Mouse (Mus musculus): ENCODE measurements around the gene Gpnmb. TPM values are rescaled to one million over a fixed set of nuclear protein-coding genes. Genes with fewer than 3 reads are reported as not detected.

The Gpnmb gene
- polyA plus RNA-seq, 1 experiment from 2014 or later, result 46,211 TPM

DNA sequence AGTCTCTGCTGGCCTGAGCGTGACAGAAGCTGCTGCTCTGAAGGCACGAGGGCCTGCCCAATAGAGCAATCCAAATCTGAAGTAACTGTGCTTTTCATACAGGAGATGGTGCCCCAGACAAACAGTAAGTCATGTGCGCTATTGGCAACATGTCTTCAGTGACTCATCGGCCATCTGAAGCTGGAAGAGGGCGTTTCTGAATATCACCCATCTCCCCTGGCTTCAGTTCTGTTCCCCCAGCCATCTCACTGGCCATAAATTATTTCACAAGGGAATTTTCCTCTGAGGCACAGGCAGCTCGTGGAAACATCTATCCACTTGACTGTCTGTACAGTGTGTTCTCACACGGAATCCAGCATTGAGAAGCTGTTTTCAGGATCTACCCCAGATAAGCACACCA is 60.1 kb downstream of the Gpnmb start:
- no peak overlapping the region for H3K4me3 ChIP-seq (ENCODE audit: inconsistent target)
- H3K79me2 ChIP-seq (ENCODE audit: inconsistent target), result no peaks in the 10 kb centered on the region
- H3K36me3 ChIP-seq (ENCODE audit: inconsistent target), result peaks cover under 1% of the 10 kb centered on the region; the same call in 1 of the 2 replicates
- no peak overlapping the region for H3K27ac ChIP-seq
- WGBS (ENCODE audit: missing documents), result 93% methylated on average over 6 of the region's 7 CpGs

- Histone ChIP-seq H3K36me3 (ENCODE audit: inconsistent target) (no peaks in the 10 kb centered on the region), H3K79me2 (ENCODE audit: inconsistent target) (no peaks in the 10 kb centered on the region), H3K27ac (no peak overlapping the region), H3K4me3 (ENCODE audit: inconsistent target) (no peak overlapping the region)
- 91% methylated on average over 13 of the region's 13 CpGs for WGBS (ENCODE audit: missing documents)
Observed at GRCm38 (mm10) chr6:49096933-49097461, 60.7 kb downstream of the Gpnmb start.

DNA sequence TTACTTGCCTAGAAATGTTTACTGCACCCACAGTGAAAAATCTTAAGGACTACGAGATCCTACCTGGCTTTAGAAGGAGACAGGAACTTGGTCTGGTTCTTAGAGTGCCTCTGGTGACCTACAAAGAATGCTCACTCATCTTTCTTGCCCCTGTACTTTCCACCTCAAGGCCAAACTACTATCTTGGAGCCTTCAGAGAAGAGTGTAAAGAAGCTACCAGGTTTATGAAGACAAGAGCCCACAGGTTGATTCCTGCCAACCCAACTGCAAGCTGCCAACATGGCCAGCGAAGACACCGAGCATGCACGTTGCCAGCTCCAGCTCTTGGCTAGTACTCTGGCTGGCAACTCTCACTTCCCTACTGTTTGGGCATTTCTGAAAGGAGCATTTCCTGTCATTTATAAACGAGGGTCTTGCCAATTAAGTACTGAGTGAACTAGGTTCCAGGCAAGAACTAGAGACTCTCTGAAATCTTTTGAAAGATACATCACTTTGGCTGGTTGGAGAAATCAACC is 61.3 kb downstream of the Gpnmb start:
- Histone ChIP-seq H3K27ac (no peak overlapping the region), H3K79me2 (ENCODE audit: inconsistent target) (no peaks in the 10 kb centered on the region), H3K4me3 (ENCODE audit: inconsistent target) (no peak overlapping the region), H3K36me3 (ENCODE audit: inconsistent target) (no peaks in the 10 kb centered on the region)
- 71% methylated on average over 5 of the region's 5 CpGs for WGBS (ENCODE audit: missing documents)

DNA sequence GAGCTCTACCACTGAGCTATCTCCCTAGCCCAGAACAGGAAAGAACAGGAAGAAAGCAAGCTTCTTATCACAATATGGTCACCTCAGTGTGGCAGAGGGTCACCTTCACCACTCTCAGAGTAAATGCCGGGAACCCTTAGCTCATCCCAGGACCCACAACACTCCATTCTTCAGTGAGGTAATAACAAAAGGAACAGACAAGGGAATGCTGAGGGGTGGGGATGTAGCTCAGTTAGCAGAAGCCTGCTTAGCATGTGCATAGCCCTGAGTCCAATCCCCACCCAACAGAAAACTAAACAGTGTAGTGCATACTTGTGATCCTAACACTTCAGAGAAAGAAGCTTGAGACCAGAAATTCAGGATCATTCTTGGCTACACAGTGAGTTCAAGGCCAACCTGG is 62.7 kb downstream of the Gpnmb start:
- Histone ChIP-seq H3K79me2 (ENCODE audit: inconsistent target) (no peaks in the 10 kb centered on the region), H3K4me3 (ENCODE audit: inconsistent target) (no peak overlapping the region), H3K36me3 (ENCODE audit: inconsistent target) (no peaks in the 10 kb centered on the region), H3K27ac (no peak overlapping the region)
- WGBS (ENCODE audit: missing documents), result 100% methylated on average over 1 of the region's 1 CpGs

DNA sequence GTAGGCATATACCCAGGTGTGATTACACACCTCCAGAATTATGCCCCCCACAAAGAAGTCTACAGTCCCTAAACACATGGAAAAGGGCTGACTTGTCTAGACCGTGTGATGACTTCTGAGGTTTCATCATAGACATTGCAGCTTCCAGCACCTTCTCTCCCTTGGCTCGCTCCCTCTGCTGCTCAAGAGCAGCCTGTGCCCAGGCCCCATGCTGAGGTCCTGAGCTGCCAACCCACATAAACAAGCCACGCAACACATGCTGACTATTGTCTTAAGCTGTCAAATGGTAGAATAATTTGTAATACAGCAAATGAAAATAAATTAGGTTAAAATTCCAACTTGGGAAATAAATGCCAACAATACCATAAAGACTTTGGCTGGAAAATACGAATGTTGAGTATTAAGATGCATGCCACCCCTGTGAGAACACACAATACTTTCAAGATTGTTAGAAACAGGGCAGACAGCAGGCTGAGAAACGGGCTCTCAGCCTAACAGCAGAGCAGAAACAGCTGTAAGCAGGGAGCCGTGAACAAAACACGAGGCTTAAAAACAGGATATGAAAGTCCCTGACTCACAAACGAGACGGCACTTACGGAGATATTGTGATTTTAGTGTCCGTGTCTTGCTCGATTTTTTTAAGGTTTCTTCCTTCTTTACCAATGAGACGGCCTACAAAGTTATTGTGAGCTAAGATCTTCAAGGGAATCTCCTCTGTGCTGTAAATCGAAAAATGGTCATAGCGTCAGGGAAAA is 70.6 kb downstream of the Gpnmb start:
- Histone ChIP-seq H3K36me3 (ENCODE audit: inconsistent target) (no peaks in the 10 kb centered on the region), H3K79me2 (ENCODE audit: inconsistent target) (no peaks in the 10 kb centered on the region), H3K27ac (no peak overlapping the region), H3K4me3 (ENCODE audit: inconsistent target) (no peak overlapping the region)
- 66% methylated on average over 15 of the region's 15 CpGs for WGBS (ENCODE audit: missing documents)

DNA sequence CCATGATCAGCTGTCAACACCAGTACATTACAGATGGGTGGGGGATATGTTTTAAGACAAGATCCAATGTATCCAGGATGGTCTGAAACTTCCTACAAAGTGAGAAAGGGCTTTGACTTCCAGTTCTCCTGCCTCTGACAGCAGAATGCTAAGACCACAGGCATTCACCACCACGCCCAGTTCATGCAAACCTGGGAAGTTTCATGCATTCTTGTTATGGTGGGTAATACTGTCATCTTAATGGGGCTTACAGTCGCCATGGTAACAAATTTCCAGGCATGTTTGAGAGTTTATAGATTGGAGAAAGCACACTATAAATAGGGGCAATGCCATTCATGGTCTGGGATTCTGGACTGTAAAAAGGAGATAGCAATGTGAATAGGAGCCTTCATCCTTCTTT is 72.8 kb downstream of the Gpnmb start:
- no peak overlapping the region for H3K27ac ChIP-seq
- H3K36me3 ChIP-seq (ENCODE audit: inconsistent target), result no peaks in the 10 kb centered on the region
- H3K79me2 ChIP-seq (ENCODE audit: inconsistent target), result no peaks in the 10 kb centered on the region
- no peak overlapping the region for H3K4me3 ChIP-seq (ENCODE audit: inconsistent target)
- 81% methylated on average over 2 of the region's 2 CpGs for WGBS (ENCODE audit: missing documents)

- no peak overlapping the region for H3K27ac ChIP-seq
- H3K36me3 ChIP-seq (ENCODE audit: inconsistent target), result no peaks in the 10 kb centered on the region
- no peak overlapping the region for H3K4me3 ChIP-seq (ENCODE audit: inconsistent target)
- H3K79me2 ChIP-seq (ENCODE audit: inconsistent target), result no peaks in the 10 kb centered on the region
- WGBS (ENCODE audit: missing documents), result 91% methylated on average over 7 of the region's 7 CpGs
Observed at GRCm38 (mm10) chr6:49113895-49114294, 77.5 kb downstream of the Gpnmb start.

GRCm38 (mm10) chr6:49114457-49114856 is 78.1 kb downstream of the Gpnmb start:
- Histone ChIP-seq H3K4me3 (ENCODE audit: inconsistent target) (no peak overlapping the region), H3K27ac (no peak overlapping the region), H3K36me3 (ENCODE audit: inconsistent target) (no peaks in the 10 kb centered on the region), H3K79me2 (ENCODE audit: inconsistent target) (no peaks in the 10 kb centered on the region)
- 94% methylated on average over 6 of the region's 6 CpGs for WGBS (ENCODE audit: missing documents)

DNA sequence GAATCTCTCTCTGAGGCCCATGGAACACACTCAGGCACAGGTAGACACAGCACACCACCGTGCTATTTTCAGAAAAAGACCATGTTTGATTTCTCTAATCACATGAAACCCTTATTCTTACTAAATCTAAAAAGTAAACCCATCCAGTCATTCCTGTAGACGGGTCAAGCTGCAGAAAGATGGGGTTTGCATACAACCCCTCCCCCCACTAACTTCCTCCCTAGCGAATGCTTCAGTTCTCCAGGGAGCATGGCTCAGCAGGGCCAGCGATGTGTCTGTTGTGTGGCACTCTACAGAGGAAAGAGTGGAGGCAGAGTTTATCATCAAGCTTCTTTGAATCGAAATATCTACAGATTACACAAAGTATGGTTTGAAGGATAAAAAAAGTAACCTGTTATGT is 79.2 kb downstream of the Gpnmb start:
- no peak overlapping the region for H3K4me3 ChIP-seq (ENCODE audit: inconsistent target)
- H3K27ac ChIP-seq, result no peak overlapping the region
- 63% methylated on average over 5 of the region's 5 CpGs for WGBS (ENCODE audit: missing documents)
- no peaks in the 10 kb centered on the region for H3K36me3 ChIP-seq (ENCODE audit: inconsistent target)
- no peaks in the 10 kb centered on the region for H3K79me2 ChIP-seq (ENCODE audit: inconsistent target)

GRCm38 (mm10) chr6:49116241-49116640 is 79.9 kb downstream of the Gpnmb start:
- Histone ChIP-seq H3K4me3 (ENCODE audit: inconsistent target) (no peak overlapping the region), H3K27ac (no peak overlapping the region), H3K36me3 (ENCODE audit: inconsistent target) (no peaks in the 10 kb centered on the region), H3K79me2 (ENCODE audit: inconsistent target) (no peaks in the 10 kb centered on the region)
- WGBS (ENCODE audit: missing documents), result 84% methylated on average over 8 of the region's 8 CpGs

DNA sequence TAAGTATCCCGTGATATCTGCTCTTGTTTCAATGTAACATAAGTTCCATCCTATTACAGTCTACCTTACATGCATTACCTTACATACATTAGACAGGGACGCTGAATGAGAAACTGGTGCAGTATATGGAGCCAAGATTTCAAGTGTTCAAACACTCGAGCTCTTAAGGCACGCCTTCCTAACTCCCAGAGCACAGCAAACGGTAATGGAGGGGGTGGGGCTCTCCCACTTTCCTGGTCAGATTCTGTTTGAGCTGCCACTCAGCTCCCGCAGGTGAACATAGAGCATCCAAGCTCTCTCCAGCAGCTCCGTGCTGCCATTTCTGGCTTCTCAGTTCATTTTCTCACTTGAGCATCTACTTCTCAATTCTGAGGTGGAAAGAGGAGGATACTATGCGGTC is 82.1 kb downstream of the Gpnmb start:
- no peaks in the 10 kb centered on the region for H3K79me2 ChIP-seq (ENCODE audit: inconsistent target)
- no peaks in the 10 kb centered on the region for H3K36me3 ChIP-seq (ENCODE audit: inconsistent target)
- WGBS (ENCODE audit: missing documents), result 91% methylated on average over 8 of the region's 8 CpGs
- no peak overlapping the region for H3K4me3 ChIP-seq (ENCODE audit: inconsistent target)
- H3K27ac ChIP-seq, result no peak overlapping the region

- H3K79me2 ChIP-seq (ENCODE audit: inconsistent target), result no peaks in the 10 kb centered on the region
- H3K4me3 ChIP-seq (ENCODE audit: inconsistent target), result no peak overlapping the region
- WGBS (ENCODE audit: missing documents), result 56% methylated on average over 1 of the region's 1 CpGs
- no peaks in the 10 kb centered on the region for H3K36me3 ChIP-seq (ENCODE audit: inconsistent target)
- H3K27ac ChIP-seq, result no peak overlapping the region
Observed at GRCm38 (mm10) chr6:49119462-49120135, 83.3 kb downstream of the Gpnmb start.

- H3K27ac ChIP-seq, result no peak overlapping the region
Observed at GRCm38 (mm10) chr6:49120370-49120769, 84.0 kb downstream of the Gpnmb start.

More at GRCm38 (mm10) chr6:49120370-49120769, 84.0 kb downstream of the Gpnmb start:
- H3K36me3 ChIP-seq (ENCODE audit: inconsistent target), result no peaks in the 10 kb centered on the region
- WGBS (ENCODE audit: missing documents), result 91% methylated on average over 3 of the region's 3 CpGs
- H3K4me3 ChIP-seq (ENCODE audit: inconsistent target), result no peak overlapping the region
- no peaks in the 10 kb centered on the region for H3K79me2 ChIP-seq (ENCODE audit: inconsistent target)
